Mouse (Mus musculus) neural tube, embryonic 15.5 days (tissue): ENCODE results near the gene Wdr70. TPM values are rescaled to one million over a fixed set of nuclear protein-coding genes. Genes with fewer than 3 reads are reported as not detected.

ENCODE experiments used
- ATAC-seq: fragments of 200-750 bp; cut with Nextera tagmentation; 2 replicates; pipeline ENCODE4 v1.8.0; 2017; ENCODE audit warnings: mild to moderate bottlenecking, moderate TSS enrichment, moderate library complexity; ENCODE audit not compliant: low FRiP score
- H3K27ac ChIP-seq: fragments of 300-500 bp; sonication (generic); replicated peaks from 2 replicates; pipeline ENCODE4 v1.5.1; 2015; ENCODE audit warnings: mild to moderate bottlenecking, inconsistent platforms
- H3K27me3 ChIP-seq: fragments of 300-500 bp; sonication (generic); replicated peaks from 2 replicates; pipeline ENCODE4 v1.6.1; 2015; ENCODE audit warnings: inconsistent platforms
- H3K36me3 ChIP-seq: fragments of 300-500 bp; sonication (generic); 2 replicates; pipeline ENCODE4 v1.6.1; 2015; ENCODE audit warnings: inconsistent platforms
- H3K4me1 ChIP-seq: fragments of 300-500 bp; sonication (generic); 2 replicates; pipeline ENCODE4 v1.6.1; 2015; ENCODE audit warnings: inconsistent platforms
- H3K4me2 ChIP-seq: fragments of 300-500 bp; sonication (generic); 2 replicates; pipeline ENCODE4 v1.6.1; 2015; ENCODE audit warnings: inconsistent platforms, mild to moderate bottlenecking, moderate library complexity
- H3K4me3 ChIP-seq: fragments of 300-500 bp; sonication (generic); replicated peaks from 2 replicates; pipeline ENCODE4 v1.5.1; 2015; ENCODE audit warnings: mild to moderate bottlenecking, inconsistent platforms
- H3K9ac ChIP-seq: fragments of 300-500 bp; sonication (generic); replicated peaks from 2 replicates; pipeline ENCODE4 v1.6.1; 2015; ENCODE audit warnings: mild to moderate bottlenecking, inconsistent platforms
- H3K9me3 ChIP-seq: fragments of 300-500 bp; sonication (generic); replicated peaks from 2 replicates; pipeline ENCODE4 v1.6.1; 2016; ENCODE audit warnings: inconsistent platforms
- WGBS: fragments of 180-500 bp; shearing (Covaris S2); methylation state at CpG from one replicate; pipeline ENCODE4 v1.1.7; 2015; ENCODE audit warnings: mixed read lengths; 5-methylcytosine and 5-hydroxymethylcytosine counted together
- polyA plus RNA-seq: library from polyadenylated mRNA; unstranded; fragments of >200 nt; fragmentation: Nextera tagmentation; extraction: Ambion mirVana; gene quantifications from 2 replicates; pipeline ENCODE4 v1.2.1, GENCODE M21; 2015

Gene Wdr70
- polyA plus RNA-seq, 1 experiment from 2014 or later = 64.8 TPM

GRCm38 (mm10) chr15:7884181-7884580 lies 214.8 kb downstream of the Wdr70 start:
- no peak overlapping the region for H3K9ac ChIP-seq
- 96% methylated on average over 11 of the region's 11 CpGs for WGBS

GRCm38 (mm10) chr15:7879956-7880355 lies 219.1 kb downstream of the Wdr70 start:
- Histone ChIP-seq H3K9me3 (no peaks in the 10 kb centered on the region), H3K36me3 (peaks cover 9% of the 10 kb centered on the region; the same call in 1 of the 2 replicates), H3K4me1 (peaks cover 6% of the 10 kb centered on the region; the same call in 1 of the 2 replicates), H3K27me3 (no peaks in the 10 kb centered on the region), H3K27ac (no peak overlapping the region), H3K4me2 (no peak overlapping the region), H3K9ac (no peak overlapping the region), H3K4me3 (no peak overlapping the region)
- 52% methylated on average over 7 of the region's 7 CpGs for WGBS
- ATAC-seq = no peak

More at GRCm38 (mm10) chr15:7884181-7884580, 214.8 kb downstream of the Wdr70 start:
- Histone ChIP-seq H3K27me3 (no peaks in the 10 kb centered on the region), H3K9me3 (no peaks in the 10 kb centered on the region), H3K27ac (no peak overlapping the region), H3K4me1 (no peaks in the 10 kb centered on the region), H3K4me3 (no peak overlapping the region), H3K4me2 (no peak overlapping the region), H3K36me3 (peaks cover 9% of the 10 kb centered on the region; the same call in 1 of the 2 replicates)
- no peak for ATAC-seq

- ATAC-seq = no peak
- H3K27me3 ChIP-seq = no peaks in the 10 kb centered on the region
- H3K9ac ChIP-seq = no peak overlapping the region
- peaks cover 9% of the 10 kb centered on the region; the same call in 1 of the 2 replicates for H3K36me3 ChIP-seq
- H3K27ac ChIP-seq = no peak overlapping the region
- WGBS = 88% methylated on average over 10 of the region's 10 CpGs
- no peaks in the 10 kb centered on the region for H3K9me3 ChIP-seq
- no peak overlapping the region for H3K4me2 ChIP-seq
- H3K4me1 ChIP-seq = peaks cover 6% of the 10 kb centered on the region; the same call in 1 of the 2 replicates
- no peak overlapping the region for H3K4me3 ChIP-seq
Measured at GRCm38 (mm10) chr15:7878861-7879260, 220.1 kb downstream of the Wdr70 start.

- 37% methylated on average over 22 of the region's 22 CpGs for WGBS
- no peak overlapping the region for H3K4me2 ChIP-seq
- peaks cover 6% of the 10 kb centered on the region; the same call in 1 of the 2 replicates for H3K4me1 ChIP-seq
- no peak overlapping the region for H3K9ac ChIP-seq
- H3K9me3 ChIP-seq = no peaks in the 10 kb centered on the region
- H3K27me3 ChIP-seq = no peaks in the 10 kb centered on the region
- peaks cover 6% of the 10 kb centered on the region; the same call in 1 of the 2 replicates for H3K36me3 ChIP-seq
- peak; percentile 15; the same call in 1 of the 2 replicates for ATAC-seq
- no peak overlapping the region for H3K27ac ChIP-seq
- no peak overlapping the region for H3K4me3 ChIP-seq
Measured at GRCm38 (mm10) chr15:7877560-7878467, 221.2 kb downstream of the Wdr70 start.

GRCm38 (mm10) chr15:7875879-7876278 lies 223.1 kb downstream of the Wdr70 start:
- WGBS = 41% methylated on average over 6 of the region's 6 CpGs

GRCm38 (mm10) chr15:7872473-7872872 lies 226.5 kb downstream of the Wdr70 start:
- WGBS = 82% methylated on average over 5 of the region's 5 CpGs
- no peaks in the 10 kb centered on the region for H3K36me3 ChIP-seq
- H3K27me3 ChIP-seq = no peaks in the 10 kb centered on the region
- no peak overlapping the region for H3K9ac ChIP-seq
- no peaks in the 10 kb centered on the region for H3K4me1 ChIP-seq
- no peak for ATAC-seq
- H3K9me3 ChIP-seq = no peaks in the 10 kb centered on the region
- no peak overlapping the region for H3K27ac ChIP-seq
- H3K4me2 ChIP-seq = no peak overlapping the region
- H3K4me3 ChIP-seq = no peak overlapping the region

More at GRCm38 (mm10) chr15:7875879-7876278, 223.1 kb downstream of the Wdr70 start:
- Histone ChIP-seq H3K9me3 (no peaks in the 10 kb centered on the region), H3K27me3 (no peaks in the 10 kb centered on the region), H3K4me3 (no peak overlapping the region), H3K9ac (no peak overlapping the region), H3K27ac (no peak overlapping the region), H3K36me3 (no peaks in the 10 kb centered on the region), H3K4me1 (peaks cover 6% of the 10 kb centered on the region; the same call in 1 of the 2 replicates), H3K4me2 (no peak overlapping the region)
- ATAC-seq = no peak

- H3K9me3 ChIP-seq = no peaks in the 10 kb centered on the region
- H3K27ac ChIP-seq = no peak overlapping the region
- no peaks in the 10 kb centered on the region for H3K4me1 ChIP-seq
- no peaks in the 10 kb centered on the region for H3K27me3 ChIP-seq
- 91% methylated on average over 3 of the region's 3 CpGs for WGBS
- H3K9ac ChIP-seq = no peak overlapping the region
- H3K4me2 ChIP-seq = no peak overlapping the region
- no peak for ATAC-seq
- H3K36me3 ChIP-seq = no peaks in the 10 kb centered on the region
- no peak overlapping the region for H3K4me3 ChIP-seq
Measured at GRCm38 (mm10) chr15:7865305-7865704, 233.7 kb downstream of the Wdr70 start.

GRCm38 (mm10) chr15:7863328-7863727 lies 235.7 kb downstream of the Wdr70 start:
- H3K4me3 ChIP-seq = no peak overlapping the region
- no peaks in the 10 kb centered on the region for H3K9me3 ChIP-seq
- H3K36me3 ChIP-seq = no peaks in the 10 kb centered on the region
- H3K27me3 ChIP-seq = no peaks in the 10 kb centered on the region
- ATAC-seq = no peak
- no peak overlapping the region for H3K9ac ChIP-seq
- 66% methylated on average over 5 of the region's 5 CpGs for WGBS
- H3K4me1 ChIP-seq = no peaks in the 10 kb centered on the region
- H3K4me2 ChIP-seq = no peak overlapping the region
- no peak overlapping the region for H3K27ac ChIP-seq

GRCm38 (mm10) chr15:7862890-7863289 lies 236.1 kb downstream of the Wdr70 start:
- no peak overlapping the region for H3K27ac ChIP-seq
- H3K36me3 ChIP-seq = no peaks in the 10 kb centered on the region
- no peak overlapping the region for H3K9ac ChIP-seq
- WGBS = 96% methylated on average over 5 of the region's 5 CpGs
- no peaks in the 10 kb centered on the region for H3K9me3 ChIP-seq
- H3K4me2 ChIP-seq = no peak overlapping the region
- no peaks in the 10 kb centered on the region for H3K27me3 ChIP-seq
- no peak for ATAC-seq
- no peak overlapping the region for H3K4me3 ChIP-seq
- H3K4me1 ChIP-seq = no peaks in the 10 kb centered on the region

GRCm38 (mm10) chr15:7858841-7859240 lies 240.2 kb downstream of the Wdr70 start:
- no peaks in the 10 kb centered on the region for H3K9me3 ChIP-seq
- no peak overlapping the region for H3K27ac ChIP-seq
- H3K9ac ChIP-seq = no peak overlapping the region
- ATAC-seq = no peak
- WGBS = 90% methylated on average over 5 of the region's 5 CpGs
- no peak overlapping the region for H3K4me2 ChIP-seq
- no peaks in the 10 kb centered on the region for H3K27me3 ChIP-seq
- H3K4me1 ChIP-seq = no peaks in the 10 kb centered on the region
- no peak overlapping the region for H3K4me3 ChIP-seq
- no peaks in the 10 kb centered on the region for H3K36me3 ChIP-seq

GRCm38 (mm10) chr15:7857418-7857817 lies 241.6 kb downstream of the Wdr70 start:
- no peak for ATAC-seq
- no peak overlapping the region for H3K27ac ChIP-seq
- H3K9ac ChIP-seq = no peak overlapping the region
- no peaks in the 10 kb centered on the region for H3K9me3 ChIP-seq
- no peak overlapping the region for H3K4me3 ChIP-seq
- no peaks in the 10 kb centered on the region for H3K4me1 ChIP-seq
- no peaks in the 10 kb centered on the region for H3K27me3 ChIP-seq
- H3K36me3 ChIP-seq = no peaks in the 10 kb centered on the region
- no peak overlapping the region for H3K4me2 ChIP-seq
- 69% methylated on average over 13 of the region's 13 CpGs for WGBS

GRCm38 (mm10) chr15:7842398-7842797 lies 256.6 kb downstream of the Wdr70 start:
- no peak overlapping the region for H3K4me3 ChIP-seq
- H3K4me1 ChIP-seq = no peaks in the 10 kb centered on the region
- H3K36me3 ChIP-seq = no peaks in the 10 kb centered on the region
- no peaks in the 10 kb centered on the region for H3K9me3 ChIP-seq
- WGBS = 92% methylated on average over 4 of the region's 4 CpGs
- no peak overlapping the region for H3K9ac ChIP-seq
- H3K4me2 ChIP-seq = no peak overlapping the region
- no peak overlapping the region for H3K27ac ChIP-seq
- no peaks in the 10 kb centered on the region for H3K27me3 ChIP-seq
- ATAC-seq = no peak
